Mouse (Mus musculus) neural tube, embryonic 13.5 days (tissue): Measurements from ENCODE around the gene Exosc7. TPM values are rescaled to one million over a fixed set of nuclear protein-coding genes. Genes with fewer than 3 reads are reported as not detected.

Experiments
- ATAC-seq: fragments of 200-750 bp; cut with Nextera tagmentation; 2 replicates; pipeline ENCODE4 v1.8.0; 2017; ENCODE audit warnings: low read depth, mild to moderate bottlenecking, moderate TSS enrichment, moderate library complexity
- H3K27ac ChIP-seq: fragments of 300-500 bp; sonication (generic); replicated peaks from 2 replicates; pipeline ENCODE4 v1.5.1; 2015; ENCODE audit warnings: moderate library complexity, mild to moderate bottlenecking, inconsistent platforms
- H3K27me3 ChIP-seq: fragments of 300-500 bp; sonication (generic); 2 replicates; pipeline ENCODE4 v1.6.1; 2015; ENCODE audit warnings: mild to moderate bottlenecking, inconsistent platforms
- H3K36me3 ChIP-seq: fragments of 300-500 bp; sonication (generic); 2 replicates; pipeline ENCODE4 v1.6.1; 2015; ENCODE audit warnings: mild to moderate bottlenecking, inconsistent platforms
- H3K4me1 ChIP-seq: fragments of 300-500 bp; sonication (generic); replicated peaks from 2 replicates; pipeline ENCODE4 v1.6.1; 2015; ENCODE audit warnings: inconsistent platforms
- H3K4me2 ChIP-seq: fragments of 300-500 bp; sonication (generic); 2 replicates; pipeline ENCODE4 v1.6.1; 2015; ENCODE audit warnings: inconsistent platforms, mild to moderate bottlenecking, moderate library complexity
- H3K4me3 ChIP-seq: fragments of 300-500 bp; sonication (generic); 2 replicates; pipeline ENCODE4 v1.5.1; 2015; ENCODE audit warnings: mild to moderate bottlenecking, inconsistent platforms
- H3K9ac ChIP-seq: fragments of 300-500 bp; sonication (generic); 2 replicates; pipeline ENCODE4 v1.6.1; 2015; ENCODE audit warnings: moderate library complexity, mild to moderate bottlenecking, inconsistent platforms
- H3K9me3 ChIP-seq: fragments of 300-500 bp; sonication (generic); 2 replicates; pipeline ENCODE4 v1.6.1; 2016; ENCODE audit warnings: inconsistent platforms
- WGBS: fragments of 180-500 bp; shearing (Covaris S2); methylation state at CpG from one replicate; pipeline ENCODE4 v1.1.7; 2015; 5-methylcytosine and 5-hydroxymethylcytosine counted together
- polyA plus RNA-seq: library from polyadenylated mRNA; unstranded; fragments of >200 nt; fragmentation: Nextera tagmentation; extraction: Ambion mirVana; gene quantifications from 2 replicates; pipeline ENCODE4 v1.2.1, GENCODE M21; 2015

Gene Exosc7
- polyA plus RNA-seq, 1 experiment from 2014 or later = 69.4 TPM

GRCm38 (mm10) chr9:123165781-123166443 lies 52.9 kb downstream of the Exosc7 start:
- WGBS = 71% methylated on average over 3 of the region's 3 CpGs
- Histone ChIP-seq H3K4me2 (no peak overlapping the region), H3K27ac (no peak overlapping the region), H3K27me3 (no peaks in the 10 kb centered on the region), H3K4me3 (no peak overlapping the region), H3K36me3 (no peaks in the 10 kb centered on the region), H3K9ac (no peak overlapping the region), H3K9me3 (no peaks in the 10 kb centered on the region), H3K4me1 (peaks cover 10% of the 10 kb centered on the region)
- ATAC-seq = 0 out of 2 replicates have a peak, but pooled peaks have one; percentile 32

GRCm38 (mm10) chr9:123173760-123174159 lies 60.7 kb downstream of the Exosc7 start:
- ATAC-seq = no peak
- WGBS = 95% methylated on average over 6 of the region's 6 CpGs
- no peaks in the 10 kb centered on the region for H3K27me3 ChIP-seq
- no peak overlapping the region for H3K9ac ChIP-seq
- no peak overlapping the region for H3K4me3 ChIP-seq
- H3K4me1 ChIP-seq = 0 out of 2 replicates have a peak, but pooled peaks cover 5% of the 10 kb centered on the region
- H3K4me2 ChIP-seq = no peak overlapping the region
- H3K27ac ChIP-seq = no peak overlapping the region
- no peaks in the 10 kb centered on the region for H3K9me3 ChIP-seq
- H3K36me3 ChIP-seq = no peaks in the 10 kb centered on the region

- WGBS = 41% methylated on average over 4 of the region's 4 CpGs
- Histone ChIP-seq H3K36me3 (no peaks in the 10 kb centered on the region), H3K9me3 (no peaks in the 10 kb centered on the region), H3K27me3 (no peaks in the 10 kb centered on the region), H3K4me1 (0 out of 2 replicates have a peak, but pooled peaks cover 5% of the 10 kb centered on the region), H3K9ac (no peak overlapping the region), H3K4me2 (no peak overlapping the region), H3K27ac (no peak overlapping the region), H3K4me3 (no peak overlapping the region)
- ATAC-seq = no peak
These were observed 61.3 kb downstream of the Exosc7 start for GRCm38 (mm10) chr9:123174356-123174755.

GRCm38 (mm10) chr9:123177380-123178048 lies 64.5 kb downstream of the Exosc7 start:
- ATAC-seq = no peak
- 91% methylated on average over 9 of the region's 9 CpGs for WGBS
- H3K36me3 ChIP-seq = no peaks in the 10 kb centered on the region
- H3K9me3 ChIP-seq = no peaks in the 10 kb centered on the region
- 0 out of 2 replicates have a peak, but pooled peaks cover 5% of the 10 kb centered on the region for H3K4me1 ChIP-seq
- H3K4me3 ChIP-seq = no peak overlapping the region
- no peak overlapping the region for H3K4me2 ChIP-seq
- no peaks in the 10 kb centered on the region for H3K27me3 ChIP-seq
- no peak overlapping the region for H3K9ac ChIP-seq
- no peak overlapping the region for H3K27ac ChIP-seq

- ATAC-seq = no peak
- H3K4me3 ChIP-seq = no peak overlapping the region
- H3K4me1 ChIP-seq = no peaks in the 10 kb centered on the region
- WGBS = 95% methylated on average over 6 of the region's 6 CpGs
- H3K9me3 ChIP-seq = no peaks in the 10 kb centered on the region
- no peak overlapping the region for H3K4me2 ChIP-seq
- H3K27ac ChIP-seq = no peak overlapping the region
- H3K27me3 ChIP-seq = no peaks in the 10 kb centered on the region
- no peaks in the 10 kb centered on the region for H3K36me3 ChIP-seq
- no peak overlapping the region for H3K9ac ChIP-seq
These were observed 67.0 kb downstream of the Exosc7 start for GRCm38 (mm10) chr9:123180003-123180402.

GRCm38 (mm10) chr9:123183226-123183625 lies 70.2 kb downstream of the Exosc7 start:
- Histone ChIP-seq H3K9ac (no peak overlapping the region), H3K27me3 (no peaks in the 10 kb centered on the region), H3K36me3 (no peaks in the 10 kb centered on the region), H3K4me1 (no peaks in the 10 kb centered on the region), H3K4me2 (no peak overlapping the region), H3K9me3 (no peaks in the 10 kb centered on the region), H3K27ac (no peak overlapping the region), H3K4me3 (no peak overlapping the region)
- no peak for ATAC-seq
- WGBS = 80% methylated on average over 8 of the region's 8 CpGs

- ATAC-seq = no peak
- Histone ChIP-seq H3K9me3 (no peaks in the 10 kb centered on the region), H3K4me1 (no peaks in the 10 kb centered on the region), H3K4me2 (no peak overlapping the region), H3K36me3 (no peaks in the 10 kb centered on the region), H3K9ac (no peak overlapping the region), H3K27me3 (no peaks in the 10 kb centered on the region), H3K4me3 (no peak overlapping the region), H3K27ac (no peak overlapping the region)
- WGBS = 49% methylated on average over 2 of the region's 2 CpGs
These were observed 72.5 kb downstream of the Exosc7 start for GRCm38 (mm10) chr9:123185546-123185945.

Other genes starting within 250 kb of the Exosc7 start
- gene Zfp445, start 247.2 kb upstream of the Exosc7 start, polyA plus RNA-seq = 82.6 and 102 TPM in 2 replicates
- gene Zkscan7, start 227.5 kb upstream of the Exosc7 start, polyA plus RNA-seq = 3.9 and 4.8 TPM in 2 replicates
- 22.5 and 24.1 TPM in 2 replicates for gene Zfp105, start 190.1 kb upstream of the Exosc7 start, polyA plus RNA-seq
- gene 1110059G10Rik, start 162.2 kb upstream of the Exosc7 start, polyA plus RNA-seq = 32.1 and 33.9 TPM in 2 replicates
- 11.4 and 15.9 TPM in 2 replicates for gene Kif15, start 162.2 kb upstream of the Exosc7 start, polyA plus RNA-seq
- 22.9 and 27.7 TPM in 2 replicates for gene Tmem42, start 91.9 kb upstream of the Exosc7 start, polyA plus RNA-seq
- gene Tgm4, start 78.5 kb upstream of the Exosc7 start, polyA plus RNA-seq = 0.49 and 0.72 TPM in 2 replicates
- gene Zdhhc3, start within 50 bp of the Exosc7 start, polyA plus RNA-seq = 74.5 and 78.1 TPM in 2 replicates
- 0.51 and 0.99 TPM in 2 replicates for gene Clec3b, start 37.7 kb downstream of the Exosc7 start, polyA plus RNA-seq
- 0.10 and 0.30 TPM in 2 replicates for gene Cdcp1, start 102.8 kb downstream of the Exosc7 start, polyA plus RNA-seq
- 26.5 and 33.5 TPM in 2 replicates for gene Tmem158, start 147.5 kb downstream of the Exosc7 start, polyA plus RNA-seq